Mouse (Mus musculus): ENCODE measurements around the gene Olfr551. TPM values are rescaled to one million over a fixed set of nuclear protein-coding genes. Genes with fewer than 3 reads are reported as not detected.

The Olfr551 gene
- polyA plus RNA-seq, 1 experiment from 2014 or later = 0.03 TPM

GRCm38 (mm10) chr7:102571142-102571541 lies 20.5 kb downstream of the Olfr551 start, which contains the start of gene Olfr550:
TSS of gene Olfr550 (plus strand) at chr7:102571442.
- ATAC-seq (ENCODE audit: low read depth) (no peak), DNase-seq (ENCODE audit: low spot score) (no peak)

GRCm38 (mm10) chr7:102566219-102566618 lies 25.5 kb downstream of the Olfr551 start:
- DNase-seq (ENCODE audit: low spot score) = no peak
- Histone ChIP-seq H3K4me1 (ENCODE audit: control insufficient read depth, insufficient read depth, low read length) (no peaks in the 10 kb centered on the region), H3K36me3 (ENCODE audit: control insufficient read depth, insufficient read depth, low read length) (no peaks in the 10 kb centered on the region), H3K4me3 (ENCODE audit: low read depth, low read length) (no peak overlapping the region), H3K27ac (replicated peaks; ENCODE audit: low read depth, low read length) (no peak overlapping the region), H3K9ac (ENCODE audit: low read depth, low read length) (no peak overlapping the region), H3K9me3 (ENCODE audit: control insufficient read depth, low read length) (no peaks in the 10 kb centered on the region), H3K27me3 (replicated peaks; ENCODE audit: control insufficient read depth, insufficient read depth, low read length) (no peaks in the 10 kb centered on the region), H3K4me2 (ENCODE audit: low read depth, low read length) (no peak overlapping the region)
- no peak for ATAC-seq (ENCODE audit: low read depth)
- WGBS = 81% methylated on average over 4 of the region's 4 CpGs

More at GRCm38 (mm10) chr7:102571142-102571541, 20.5 kb downstream of the Olfr551 start, which contains the start of gene Olfr550:
- Histone ChIP-seq H3K27ac (replicated peaks; ENCODE audit: low read depth, low read length) (no peak within 1 kb of the TSS), H3K9ac (ENCODE audit: low read depth, low read length) (no peak within 1 kb of the TSS), H3K4me3 (ENCODE audit: low read depth, low read length) (no peak within 1 kb of the TSS), H3K36me3 (ENCODE audit: control insufficient read depth, insufficient read depth, low read length) (no peaks in the 10 kb centered on the region), H3K9me3 (ENCODE audit: control insufficient read depth, low read length) (no peaks in the 10 kb centered on the region), H3K4me1 (ENCODE audit: control insufficient read depth, insufficient read depth, low read length) (no peaks in the 10 kb centered on the region), H3K4me2 (ENCODE audit: low read depth, low read length) (no peak within 1 kb of the TSS), H3K27me3 (replicated peaks; ENCODE audit: control insufficient read depth, insufficient read depth, low read length) (no peaks in the 10 kb centered on the region)
- 87% methylated on average over 8 of the region's 8 CpGs for WGBS

- H3K4me3 ChIP-seq (ENCODE audit: low read depth, low read length) = peak within 1 kb of the TSS; percentile 41
- no peaks in the 10 kb centered on the region for H3K36me3 ChIP-seq (ENCODE audit: control insufficient read depth, insufficient read depth, low read length)
- H3K9me3 ChIP-seq (ENCODE audit: control insufficient read depth, low read length) = no peaks in the 10 kb centered on the region
- WGBS = 20% methylated on average over 10 of the region's 10 CpGs
- H3K9ac ChIP-seq (ENCODE audit: low read depth, low read length) = peak within 1 kb of the TSS; percentile 52
- peak within 1 kb of the TSS; percentile 53 for H3K4me2 ChIP-seq (ENCODE audit: low read depth, low read length)
- H3K27ac ChIP-seq (replicated peaks; ENCODE audit: low read depth, low read length) = no peak within 1 kb of the TSS
- no peaks in the 10 kb centered on the region for H3K27me3 ChIP-seq (replicated peaks; ENCODE audit: control insufficient read depth, insufficient read depth, low read length)
- DNase-seq (ENCODE audit: low spot score) (peak; percentile 83), ATAC-seq (ENCODE audit: low read depth) (peak; percentile 94)
- no peaks in the 10 kb centered on the region for H3K4me1 ChIP-seq (ENCODE audit: control insufficient read depth, insufficient read depth, low read length)
These were observed 26.4 kb downstream of the Olfr551 start, which contains the start of gene Trim21 for GRCm38 (mm10) chr7:102564999-102565997. TSS of gene Trim21 (minus strand) at chr7:102565486.

DNA sequence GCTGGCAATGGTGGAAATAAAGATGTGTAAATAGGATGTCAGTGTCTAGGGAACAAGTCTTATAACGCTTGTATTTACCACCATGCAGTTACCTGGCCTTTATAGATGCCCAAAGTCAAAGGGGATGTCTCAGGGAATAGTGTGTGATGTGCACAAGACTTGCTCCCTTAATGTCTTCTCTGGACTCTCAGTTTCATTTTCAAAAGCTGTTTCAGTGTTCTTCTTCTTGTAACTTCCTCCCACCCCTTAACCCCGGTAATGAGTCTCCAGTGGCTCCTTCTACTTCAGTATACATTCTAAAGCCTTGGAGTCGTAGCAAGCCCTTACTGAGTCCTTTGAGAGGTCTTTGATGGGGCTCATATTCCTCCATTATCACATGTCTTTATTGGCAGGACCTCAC lies 38.4 kb downstream of the Olfr551 start:
- Histone ChIP-seq H3K27me3 (replicated peaks; ENCODE audit: control insufficient read depth, insufficient read depth, low read length) (no peaks in the 10 kb centered on the region), H3K36me3 (ENCODE audit: control insufficient read depth, insufficient read depth, low read length) (no peaks in the 10 kb centered on the region), H3K4me1 (ENCODE audit: control insufficient read depth, insufficient read depth, low read length) (no peaks in the 10 kb centered on the region), H3K9me3 (ENCODE audit: control insufficient read depth, low read length) (no peaks in the 10 kb centered on the region), H3K4me2 (ENCODE audit: low read depth, low read length) (no peak overlapping the region), H3K27ac (replicated peaks; ENCODE audit: low read depth, low read length) (no peak overlapping the region), H3K9ac (ENCODE audit: low read depth, low read length) (no peak overlapping the region), H3K4me3 (ENCODE audit: low read depth, low read length) (no peak overlapping the region)
- WGBS = 70% methylated on average over 3 of the region's 3 CpGs
- ATAC-seq (ENCODE audit: low read depth) (no peak), DNase-seq (ENCODE audit: low spot score) (no peak)

- 87% methylated on average over 3 of the region's 3 CpGs for WGBS
- Histone ChIP-seq H3K27ac (replicated peaks; ENCODE audit: low read depth, low read length) (no peak within 1 kb of the TSS), H3K36me3 (ENCODE audit: control insufficient read depth, insufficient read depth, low read length) (no peaks in the 10 kb centered on the region), H3K4me1 (ENCODE audit: control insufficient read depth, insufficient read depth, low read length) (no peaks in the 10 kb centered on the region), H3K9ac (ENCODE audit: low read depth, low read length) (no peak within 1 kb of the TSS), H3K4me3 (ENCODE audit: low read depth, low read length) (no peak within 1 kb of the TSS), H3K9me3 (ENCODE audit: control insufficient read depth, low read length) (no peaks in the 10 kb centered on the region), H3K27me3 (replicated peaks; ENCODE audit: control insufficient read depth, insufficient read depth, low read length) (no peaks in the 10 kb centered on the region), H3K4me2 (ENCODE audit: low read depth, low read length) (no peak within 1 kb of the TSS)
- DNase-seq (ENCODE audit: low spot score) = no peak
- ATAC-seq (ENCODE audit: low read depth) = no peak
These were observed 42.1 kb downstream of the Olfr551 start, which contains the start of gene Olfr549 for GRCm38 (mm10) chr7:102549570-102549969. TSS of gene Olfr549 (plus strand) at chr7:102549870.

GRCm38 (mm10) chr7:102541251-102541650 lies 50.4 kb downstream of the Olfr551 start:
- WGBS = 65% methylated on average over 3 of the region's 3 CpGs
- H3K9me3 ChIP-seq (ENCODE audit: control insufficient read depth, low read length) = no peaks in the 10 kb centered on the region
- H3K4me2 ChIP-seq (ENCODE audit: low read depth, low read length) = no peak overlapping the region
- no peaks in the 10 kb centered on the region for H3K4me1 ChIP-seq (ENCODE audit: control insufficient read depth, insufficient read depth, low read length)
- no peak overlapping the region for H3K9ac ChIP-seq (ENCODE audit: low read depth, low read length)
- DNase-seq (ENCODE audit: low spot score) = no peak
- no peaks in the 10 kb centered on the region for H3K36me3 ChIP-seq (ENCODE audit: control insufficient read depth, insufficient read depth, low read length)
- no peaks in the 10 kb centered on the region for H3K27me3 ChIP-seq (replicated peaks; ENCODE audit: control insufficient read depth, insufficient read depth, low read length)
- no peak overlapping the region for H3K4me3 ChIP-seq (ENCODE audit: low read depth, low read length)
- no peak for ATAC-seq (ENCODE audit: low read depth)
- no peak overlapping the region for H3K27ac ChIP-seq (replicated peaks; ENCODE audit: low read depth, low read length)

DNA sequence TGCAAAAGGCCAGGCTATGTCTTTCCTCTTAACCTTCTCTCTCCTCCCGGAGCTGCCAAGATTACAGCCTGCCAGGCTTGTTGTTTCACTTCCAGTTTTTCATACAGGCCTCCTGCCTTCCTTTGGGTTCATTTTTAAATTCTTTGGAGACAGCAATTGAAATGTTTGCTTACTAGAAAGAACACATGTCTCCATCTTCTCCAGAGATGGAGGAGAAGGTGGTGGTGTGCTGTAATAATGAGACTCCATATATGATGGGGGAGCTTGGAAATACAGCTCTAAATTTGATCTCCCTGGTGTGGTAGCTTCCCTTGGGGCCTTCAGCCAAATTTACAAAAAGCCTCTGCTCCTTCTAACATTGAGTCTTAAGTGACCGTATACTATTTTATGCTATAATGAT lies 51.1 kb downstream of the Olfr551 start, which contains the start of gene Olfr548-ps1:
Gene Olfr548-ps1, plus strand, starts transcription at position 301 of the 400 bp plus-strand sequence.
- no peak within 1 kb of the TSS for H3K4me3 ChIP-seq (ENCODE audit: low read depth, low read length)
- H3K4me2 ChIP-seq (ENCODE audit: low read depth, low read length) = no peak within 1 kb of the TSS
- no peaks in the 10 kb centered on the region for H3K4me1 ChIP-seq (ENCODE audit: control insufficient read depth, insufficient read depth, low read length)
- DNase-seq (ENCODE audit: low spot score) (no peak), ATAC-seq (ENCODE audit: low read depth) (no peak)
- no peak within 1 kb of the TSS for H3K27ac ChIP-seq (replicated peaks; ENCODE audit: low read depth, low read length)
- H3K36me3 ChIP-seq (ENCODE audit: control insufficient read depth, insufficient read depth, low read length) = no peaks in the 10 kb centered on the region
- H3K27me3 ChIP-seq (replicated peaks; ENCODE audit: control insufficient read depth, insufficient read depth, low read length) = no peaks in the 10 kb centered on the region
- no peaks in the 10 kb centered on the region for H3K9me3 ChIP-seq (ENCODE audit: control insufficient read depth, low read length)
- no peak within 1 kb of the TSS for H3K9ac ChIP-seq (ENCODE audit: low read depth, low read length)
- 80% methylated on average over 2 of the region's 2 CpGs for WGBS

- DNase-seq (ENCODE audit: low spot score) (no peak), ATAC-seq (ENCODE audit: low read depth) (no peak)
- no peaks in the 10 kb centered on the region for H3K4me1 ChIP-seq (ENCODE audit: control insufficient read depth, insufficient read depth, low read length)
- H3K4me2 ChIP-seq (ENCODE audit: low read depth, low read length) = no peak within 1 kb of the TSS
- H3K9ac ChIP-seq (ENCODE audit: low read depth, low read length) = no peak within 1 kb of the TSS
- no peaks in the 10 kb centered on the region for H3K9me3 ChIP-seq (ENCODE audit: control insufficient read depth, low read length)
- no peak within 1 kb of the TSS for H3K4me3 ChIP-seq (ENCODE audit: low read depth, low read length)
- no peak within 1 kb of the TSS for H3K27ac ChIP-seq (replicated peaks; ENCODE audit: low read depth, low read length)
- WGBS = 74% methylated on average over 1 of the region's 1 CpGs
- no peaks in the 10 kb centered on the region for H3K27me3 ChIP-seq (replicated peaks; ENCODE audit: control insufficient read depth, insufficient read depth, low read length)
- H3K36me3 ChIP-seq (ENCODE audit: control insufficient read depth, insufficient read depth, low read length) = no peaks in the 10 kb centered on the region
These were observed 57.2 kb downstream of the Olfr551 start, which contains the start of gene Olfr547 for GRCm38 (mm10) chr7:102534449-102534848. TSS of gene Olfr547 (plus strand) at chr7:102534749.
